Mouse (Mus musculus): ENCODE results near the gene Cpt1a.

DNA sequence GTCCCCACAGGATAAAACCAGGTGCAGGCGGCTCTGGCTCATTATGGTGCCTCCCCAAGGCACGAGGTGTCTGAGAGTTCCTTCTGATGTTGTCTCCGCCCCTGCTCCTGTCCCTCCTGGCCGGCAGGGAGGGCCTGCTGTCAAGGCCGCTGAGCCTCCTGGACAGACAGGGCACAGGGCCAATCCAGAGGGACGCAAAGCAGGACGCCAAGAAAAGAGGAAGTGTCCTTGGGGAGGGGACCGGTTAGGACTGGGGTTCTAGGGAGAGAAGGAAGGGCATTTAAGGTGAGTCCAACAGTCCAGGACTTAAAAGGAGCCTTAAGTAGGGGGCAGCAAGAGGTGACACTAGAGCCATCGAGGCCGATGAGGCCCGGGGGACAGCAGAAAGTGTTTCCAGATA is 517 bp upstream of the Cpt1a start:
- no peak for TF ChIP-seq CTCF (IDR thresholded peaks at IDR 0.05; ENCODE audit: extremely low read depth, insufficient read depth, insufficient read length, insufficient replicate concordance)
- TF ChIP-seq POLR2A (IDR thresholded peaks at IDR 0.05; ENCODE audit: low read depth, low read length), result no peak

All from spleen, adult 2 months (tissue).